Mouse (Mus musculus) heart, embryonic 10.5 days (tissue): ENCODE data around the gene Flnc. TPM values are rescaled to one million over a fixed set of nuclear protein-coding genes. Genes with fewer than 3 reads are reported as not detected.
A peak's percentile ranks its signal among the peaks of the same experiment; 100 is the strongest.

Experiments
- DNase-seq: peaks from one replicate; pipeline ENCODE4 v3.0.0-alpha.2; 2017; ENCODE audit warnings: low spot score
- H3K27ac ChIP-seq: fragments of 300-500 bp; sonication (generic); 2 replicates; pipeline ENCODE4 v1.5.1; 2016; ENCODE audit warnings: mild to moderate bottlenecking
- H3K27me3 ChIP-seq: fragments of 300-500 bp; sonication (generic); 2 replicates; pipeline ENCODE4 v1.6.1; 2016; ENCODE audit warnings: mild to moderate bottlenecking; ENCODE audit not compliant: poor library complexity, insufficient read depth, severe bottlenecking
- H3K36me3 ChIP-seq: fragments of 300-500 bp; sonication (generic); 2 replicates; pipeline ENCODE4 v1.6.1; 2016; ENCODE audit warnings: mild to moderate bottlenecking, moderate library complexity
- H3K4me1 ChIP-seq: fragments of 300-500 bp; sonication (generic); 2 replicates; pipeline ENCODE4 v1.6.1; 2016; ENCODE audit warnings: mild to moderate bottlenecking
- H3K4me3 ChIP-seq: fragments of 300-500 bp; sonication (generic); 2 replicates; pipeline ENCODE4 v1.5.1; 2016; ENCODE audit warnings: mild to moderate bottlenecking, moderate library complexity
- H3K9me3 ChIP-seq: fragments of 300-500 bp; sonication (generic); 2 replicates; pipeline ENCODE4 v1.6.1; 2016; ENCODE audit warnings: mild to moderate bottlenecking, moderate library complexity
- WGBS: fragments of 180-500 bp; shearing (Covaris S2); methylation state at CpG from one replicate; pipeline ENCODE4 v1.1.7; 2016; 5-methylcytosine and 5-hydroxymethylcytosine counted together
- polyA plus RNA-seq: library from polyadenylated mRNA; unstranded; fragments of >200 nt; fragmentation: Nextera tagmentation; extraction: Ambion mirVana; gene quantifications from 2 replicates; pipeline ENCODE4 v1.2.1, GENCODE M21; 2016

Flnc gene
- polyA plus RNA-seq, 1 experiment from 2014 or later: 40.2 TPM

DNA sequence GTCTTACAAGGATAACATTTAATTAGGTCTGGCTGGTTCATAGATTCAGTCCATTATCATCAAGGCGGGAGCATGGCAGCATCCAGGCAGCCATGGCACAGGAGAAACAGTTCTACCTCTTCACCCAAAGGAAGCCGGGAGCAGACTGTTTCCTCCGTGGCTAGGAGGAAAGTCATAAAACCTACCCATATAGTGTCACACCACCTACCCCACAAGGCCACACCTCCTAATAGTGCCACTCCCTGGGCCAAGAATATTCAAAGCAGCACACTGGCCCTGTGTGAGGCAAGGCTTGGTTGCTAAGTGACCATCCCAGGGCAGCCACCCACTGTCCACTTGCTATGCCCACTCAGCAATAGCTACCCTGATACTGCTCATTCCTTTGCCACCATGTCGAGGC lies 38.1 kb downstream of the Flnc start, which contains the start of gene Atp6v1fnb:
Gene Atp6v1fnb (plus strand): TSS at position 301 of the 400 bp plus-strand sequence.
- no peaks in the 10 kb centered on the region for H3K9me3 ChIP-seq
- no peak within 1 kb of the TSS for H3K4me3 ChIP-seq
- no peak within 1 kb of the TSS for H3K27ac ChIP-seq
- no peaks in the 10 kb centered on the region; the same call in 1 of the 2 replicates for H3K27me3 ChIP-seq
- 95% methylated on average over 4 of the region's 4 CpGs for WGBS
- peaks cover 31% of the 10 kb centered on the region for H3K4me1 ChIP-seq
- no peak for DNase-seq
- peaks cover 25% of the 10 kb centered on the region for H3K36me3 ChIP-seq

DNA sequence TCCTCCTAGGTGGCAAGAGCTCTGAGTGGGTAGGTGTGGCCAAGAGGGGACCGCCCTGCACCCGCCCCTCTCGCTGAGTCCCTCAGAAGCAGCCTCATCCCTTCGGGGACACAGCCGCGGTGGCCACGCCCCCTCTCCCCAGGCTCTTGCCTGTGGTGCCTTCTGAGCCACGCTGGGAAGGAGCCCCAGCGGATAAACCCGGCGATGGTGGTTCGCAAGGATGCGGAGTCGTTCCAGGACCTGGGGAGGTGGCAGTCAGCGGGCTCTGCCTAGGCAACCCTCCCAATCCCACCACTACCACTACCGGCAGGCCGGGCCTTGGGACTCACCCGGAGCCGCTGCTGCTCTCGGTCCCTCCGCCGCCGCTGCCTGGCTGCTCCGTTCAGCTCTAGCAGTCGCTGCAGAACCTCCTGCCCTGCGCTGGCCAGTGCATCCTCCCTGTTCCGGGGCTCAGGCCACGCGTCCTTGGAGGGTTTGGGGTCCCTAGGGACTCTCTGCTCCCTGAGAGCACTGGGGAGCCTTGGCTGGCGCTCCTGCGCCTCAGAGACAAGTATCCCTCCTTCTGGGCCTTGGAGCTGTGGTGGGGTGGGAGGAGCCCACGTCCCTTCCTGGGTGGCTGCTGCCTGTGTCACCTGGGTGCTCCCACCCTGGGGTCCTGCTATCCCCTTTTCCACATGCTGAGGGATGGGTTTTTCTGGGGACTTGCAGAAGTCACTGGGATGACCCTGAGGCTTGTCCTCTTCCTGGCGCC lies 41.1 kb downstream of the Flnc start:
- Histone ChIP-seq H3K36me3 (peaks cover 25% of the 10 kb centered on the region), H3K27ac (peak overlapping the region; percentile 76)

DNA sequence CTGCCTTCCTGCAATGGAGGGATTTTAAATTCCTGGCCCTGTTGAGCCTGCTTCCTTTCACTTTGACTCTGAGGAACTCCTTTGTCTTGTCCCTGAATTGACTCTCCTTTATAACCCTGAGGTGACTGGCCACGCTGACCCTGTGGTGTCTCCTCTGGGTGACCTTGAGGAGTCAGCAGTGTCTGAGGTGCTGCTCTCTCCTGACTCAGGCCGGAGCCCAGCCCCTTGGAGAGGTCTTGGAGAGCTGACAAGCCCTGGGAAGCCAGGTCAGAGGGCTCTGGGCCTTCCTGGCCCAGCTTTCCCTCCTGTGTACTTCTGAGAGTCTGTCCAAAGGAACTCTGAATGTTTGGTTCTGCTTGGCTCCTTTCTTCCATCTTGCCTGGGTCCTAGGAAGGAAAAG lies 41.7 kb downstream of the Flnc start:
- Histone ChIP-seq H3K9me3 (no peaks in the 10 kb centered on the region), H3K27me3 (peaks cover 22% of the 10 kb centered on the region), H3K36me3 (peaks cover 23% of the 10 kb centered on the region), H3K27ac (peak overlapping the region; percentile 76), H3K4me1 (peaks cover 20% of the 10 kb centered on the region), H3K4me3 (peak overlapping the region; percentile 66)
- DNase-seq: no peak
- WGBS: 42% methylated on average over 2 of the region's 2 CpGs

More for the DNA sequence above, 41.1 kb downstream of the Flnc start:
- Histone ChIP-seq H3K4me3 (peak overlapping the region; percentile 66), H3K4me1 (peaks cover 21% of the 10 kb centered on the region), H3K9me3 (no peaks in the 10 kb centered on the region), H3K27me3 (peaks cover 22% of the 10 kb centered on the region)
- DNase-seq: peak; percentile 95
- WGBS: 3% methylated on average over 33 of the region's 33 CpGs

DNA sequence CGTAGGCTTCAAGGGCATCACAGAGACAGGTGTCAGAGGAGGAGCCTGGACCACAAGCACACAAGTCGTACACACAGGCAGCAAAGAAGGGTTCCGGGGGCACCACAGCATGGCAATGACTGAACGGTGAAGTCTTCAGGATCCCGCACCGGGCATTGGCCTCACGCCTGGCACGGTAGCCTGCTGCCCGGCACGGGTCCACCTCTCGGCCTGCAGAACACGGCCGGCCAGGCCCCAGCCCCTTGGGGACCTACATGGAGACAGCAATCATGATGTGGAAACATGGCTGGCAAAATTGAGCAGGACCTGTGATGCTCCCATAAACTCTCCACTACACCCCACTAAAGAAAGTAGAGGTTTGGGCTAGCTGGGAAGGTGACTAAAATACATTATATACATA lies 49.6 kb downstream of the Flnc start:
- WGBS: 90% methylated on average over 13 of the region's 13 CpGs
- Histone ChIP-seq H3K36me3 (peaks cover 12% of the 10 kb centered on the region; the same call in 1 of the 2 replicates), H3K27ac (no peak overlapping the region), H3K4me3 (no peak overlapping the region), H3K27me3 (peaks cover 45% of the 10 kb centered on the region), H3K9me3 (no peaks in the 10 kb centered on the region), H3K4me1 (peaks cover 11% of the 10 kb centered on the region)
- no peak for DNase-seq

DNA sequence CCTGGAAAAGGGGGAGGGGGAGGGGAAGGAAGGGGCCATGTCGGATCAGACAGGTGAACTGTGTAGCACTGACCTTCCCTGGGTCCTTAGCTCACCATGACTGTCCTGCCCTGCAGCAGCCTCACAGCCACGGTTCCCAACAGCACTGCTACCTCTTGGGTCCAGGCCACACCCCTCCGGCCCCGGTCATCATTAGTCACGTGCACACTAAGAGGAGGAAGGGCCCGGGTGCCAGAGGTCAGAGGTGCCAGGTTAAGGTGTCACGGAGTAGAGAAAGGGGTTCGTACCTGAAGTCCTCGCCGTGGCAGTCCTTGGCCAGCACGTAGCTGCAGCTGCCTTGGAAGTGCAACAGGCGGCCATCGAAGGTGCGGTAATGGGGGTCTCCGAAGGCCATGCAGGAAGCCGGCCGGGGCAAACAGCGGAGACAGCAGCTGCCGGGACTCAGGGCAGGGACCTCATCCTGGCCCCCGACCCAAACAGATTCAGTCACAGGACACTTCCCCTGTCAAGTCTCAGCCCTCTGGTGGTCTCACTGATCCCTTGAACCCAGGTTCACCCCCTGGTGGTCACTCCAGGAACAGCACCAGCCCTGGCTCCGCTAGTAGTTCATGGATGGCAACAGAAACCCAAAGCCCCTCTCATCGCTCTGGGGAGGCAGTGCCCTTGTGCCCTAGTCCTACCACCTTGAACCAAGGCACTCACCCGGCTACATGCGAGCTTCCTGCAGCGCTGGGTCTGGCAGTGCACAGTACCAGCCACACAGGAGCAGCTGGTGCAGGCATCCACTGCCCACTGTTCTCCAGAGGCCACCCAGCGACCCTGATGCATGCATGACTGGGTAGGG lies 51.9 kb downstream of the Flnc start:
- peak overlapping the region; percentile 60 for H3K4me3 ChIP-seq
- no peaks in the 10 kb centered on the region for H3K9me3 ChIP-seq
- 5% methylated on average over 26 of the region's 26 CpGs for WGBS
- H3K27ac ChIP-seq: peak overlapping the region; percentile 75; the same call in 1 of the 2 replicates
- peaks cover 12% of the 10 kb centered on the region; the same call in 1 of the 2 replicates for H3K36me3 ChIP-seq
- H3K27me3 ChIP-seq: peaks cover 42% of the 10 kb centered on the region
- DNase-seq: peak; percentile 93
- H3K4me1 ChIP-seq: peaks cover 11% of the 10 kb centered on the region; the same call in 1 of the 2 replicates

DNA sequence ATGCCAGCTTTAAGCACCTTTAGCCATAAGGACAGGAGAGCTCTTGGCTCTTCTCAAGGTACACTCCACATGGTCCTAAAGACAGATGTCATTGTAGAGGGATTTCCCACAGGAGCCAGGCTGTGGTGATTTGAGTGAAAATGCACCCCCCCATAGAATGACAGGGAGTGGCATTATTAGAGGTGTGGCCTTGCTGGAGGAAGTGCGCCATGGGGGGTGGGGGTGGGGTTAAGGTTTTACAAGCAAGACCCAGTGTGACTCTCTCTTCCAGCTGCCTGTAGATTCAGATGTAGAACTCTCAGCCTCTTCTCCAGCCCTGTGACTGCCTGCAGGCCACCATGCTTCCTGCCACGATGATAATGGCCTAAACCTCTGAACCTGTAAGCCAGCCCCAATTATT lies 52.9 kb downstream of the Flnc start:
- Histone ChIP-seq H3K4me1 (peaks cover 11% of the 10 kb centered on the region; the same call in 1 of the 2 replicates), H3K9me3 (no peaks in the 10 kb centered on the region), H3K27ac (no peak overlapping the region), H3K4me3 (no peak overlapping the region), H3K36me3 (peaks cover 12% of the 10 kb centered on the region; the same call in 1 of the 2 replicates), H3K27me3 (peaks cover 53% of the 10 kb centered on the region)
- no peak for DNase-seq
- WGBS: 39% methylated on average over 2 of the region's 2 CpGs

DNA sequence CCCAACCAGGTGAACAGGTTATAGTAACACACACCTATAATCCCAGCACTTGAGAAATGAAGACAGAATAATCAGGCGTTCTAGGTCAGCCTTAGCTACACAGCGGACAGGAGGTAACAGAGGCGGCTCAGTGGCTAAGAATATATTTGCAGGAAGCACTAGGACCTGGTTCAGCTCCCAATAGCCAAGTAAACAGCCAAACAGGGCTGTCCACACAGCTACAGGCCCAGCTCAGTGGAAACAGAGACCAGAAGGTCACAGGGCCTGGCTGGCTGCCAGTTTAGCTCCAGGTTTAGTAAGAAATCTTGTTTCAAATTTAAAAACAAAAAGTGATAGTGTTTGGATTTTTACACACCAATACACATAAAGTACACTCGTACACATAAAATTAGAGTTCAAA lies 61.0 kb downstream of the Flnc start:
- Histone ChIP-seq H3K27me3 (peaks cover 85% of the 10 kb centered on the region), H3K4me3 (no peak overlapping the region), H3K4me1 (peaks cover 12% of the 10 kb centered on the region), H3K9me3 (no peaks in the 10 kb centered on the region), H3K36me3 (peaks cover 34% of the 10 kb centered on the region), H3K27ac (no peak overlapping the region)
- 76% methylated on average over 4 of the region's 4 CpGs for WGBS
- DNase-seq: no peak

DNA sequence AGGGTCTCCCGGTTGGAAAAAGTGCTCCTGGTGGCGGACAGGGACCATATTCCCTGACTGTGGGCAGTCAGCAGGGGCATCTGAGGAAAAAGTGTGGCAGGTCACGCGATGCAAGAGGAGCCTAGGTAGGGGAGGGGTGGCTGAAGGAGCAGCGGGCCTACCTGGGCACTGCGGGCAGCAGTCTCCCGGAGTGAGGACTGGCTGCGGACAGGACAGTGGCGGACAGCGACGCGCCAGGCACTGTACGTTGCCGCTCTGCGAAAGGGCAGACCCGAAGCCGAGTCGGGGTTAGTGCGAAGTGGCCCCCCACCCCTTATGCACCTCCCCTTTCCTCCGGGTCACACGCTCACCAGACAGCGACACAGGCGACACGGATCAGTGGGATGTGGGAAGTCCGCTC lies 63.2 kb downstream of the Flnc start:
- H3K27ac ChIP-seq: no peak overlapping the region
- 14% methylated on average over 25 of the region's 25 CpGs for WGBS
- no peak for DNase-seq
- H3K27me3 ChIP-seq: peaks cover 69% of the 10 kb centered on the region
- peak overlapping the region; percentile 20 for H3K4me3 ChIP-seq
- H3K9me3 ChIP-seq: no peaks in the 10 kb centered on the region
- H3K36me3 ChIP-seq: peaks cover 40% of the 10 kb centered on the region
- peaks cover 15% of the 10 kb centered on the region for H3K4me1 ChIP-seq

DNA sequence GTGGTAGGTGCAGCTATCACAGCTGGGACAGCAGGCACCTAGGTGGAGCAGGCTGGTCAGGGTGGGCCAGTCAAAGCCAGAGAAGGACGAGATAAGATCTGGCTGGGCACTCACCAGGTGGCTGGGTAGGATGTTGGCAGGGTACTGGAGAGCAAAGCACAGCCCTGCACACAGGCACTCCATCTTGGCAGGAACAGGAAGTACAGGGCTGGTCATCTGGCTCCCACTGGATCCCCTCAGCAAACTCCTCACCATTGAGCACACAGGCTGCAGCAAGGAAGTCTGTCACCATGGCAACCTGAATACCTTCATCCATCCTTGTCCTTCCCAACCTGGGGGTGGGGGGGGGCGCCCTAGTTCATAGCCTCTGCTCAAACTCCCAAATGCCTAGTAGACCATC lies 64.7 kb downstream of the Flnc start:
- no peak overlapping the region for H3K4me3 ChIP-seq
- no peak overlapping the region for H3K27ac ChIP-seq
- 47% methylated on average over 2 of the region's 2 CpGs for WGBS
- no peak for DNase-seq
- peaks cover 56% of the 10 kb centered on the region for H3K27me3 ChIP-seq
- H3K4me1 ChIP-seq: peaks cover 16% of the 10 kb centered on the region
- peaks cover 38% of the 10 kb centered on the region for H3K36me3 ChIP-seq
- H3K9me3 ChIP-seq: no peaks in the 10 kb centered on the region

DNA sequence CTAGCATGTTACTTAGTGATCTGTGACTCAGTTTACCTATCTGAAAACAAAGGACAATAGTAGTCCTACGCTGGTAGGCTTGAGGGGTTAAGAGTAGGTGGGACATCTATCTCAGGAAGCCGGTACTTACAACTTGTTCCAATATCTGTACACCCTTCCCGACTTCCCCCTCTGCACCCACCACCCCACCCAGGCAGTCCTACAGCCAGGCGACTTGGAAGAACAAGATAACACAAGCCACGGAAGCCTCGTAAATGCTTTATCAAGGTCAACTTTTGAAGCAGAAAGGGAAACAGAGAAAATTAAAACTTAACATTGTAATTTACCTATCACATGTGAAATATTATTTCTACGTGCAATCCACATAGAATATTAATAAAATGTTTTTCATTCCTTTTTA lies 67.1 kb downstream of the Flnc start:
- peaks cover 35% of the 10 kb centered on the region for H3K36me3 ChIP-seq

DNA sequence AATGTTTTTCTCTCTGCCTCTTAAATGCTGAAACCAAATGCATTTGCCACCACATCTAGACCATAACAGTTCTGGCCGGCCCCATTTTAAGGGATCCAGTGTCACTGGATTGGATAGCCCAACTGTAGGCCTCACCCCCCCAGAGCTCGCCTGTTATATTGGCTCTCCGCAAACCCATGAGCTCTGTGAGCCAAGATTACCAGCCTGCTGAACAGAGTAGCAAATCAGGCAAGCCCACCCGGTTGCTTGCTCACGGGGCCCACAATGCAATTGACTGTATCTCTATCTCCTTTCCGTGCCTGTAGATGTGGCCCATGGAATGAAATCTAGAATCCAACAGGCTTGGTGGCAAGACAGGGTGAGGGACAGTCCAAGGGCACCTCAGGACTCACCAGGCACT lies 67.8 kb downstream of the Flnc start:
- no peak for DNase-seq
- Histone ChIP-seq H3K36me3 (peaks cover 32% of the 10 kb centered on the region), H3K27me3 (peaks cover 48% of the 10 kb centered on the region), H3K27ac (no peak overlapping the region; the same call in 1 of the 2 replicates), H3K9me3 (no peaks in the 10 kb centered on the region), H3K4me1 (peaks cover 18% of the 10 kb centered on the region), H3K4me3 (no peak overlapping the region)
- WGBS: 80% methylated on average over 6 of the region's 6 CpGs

More for the DNA sequence above, 67.1 kb downstream of the Flnc start:
- no peak for DNase-seq
- no peak overlapping the region for H3K4me3 ChIP-seq
- WGBS: 72% methylated on average over 7 of the region's 7 CpGs
- peaks cover 50% of the 10 kb centered on the region for H3K27me3 ChIP-seq
- H3K27ac ChIP-seq: no peak overlapping the region
- no peaks in the 10 kb centered on the region for H3K9me3 ChIP-seq
- H3K4me1 ChIP-seq: peaks cover 18% of the 10 kb centered on the region

DNA sequence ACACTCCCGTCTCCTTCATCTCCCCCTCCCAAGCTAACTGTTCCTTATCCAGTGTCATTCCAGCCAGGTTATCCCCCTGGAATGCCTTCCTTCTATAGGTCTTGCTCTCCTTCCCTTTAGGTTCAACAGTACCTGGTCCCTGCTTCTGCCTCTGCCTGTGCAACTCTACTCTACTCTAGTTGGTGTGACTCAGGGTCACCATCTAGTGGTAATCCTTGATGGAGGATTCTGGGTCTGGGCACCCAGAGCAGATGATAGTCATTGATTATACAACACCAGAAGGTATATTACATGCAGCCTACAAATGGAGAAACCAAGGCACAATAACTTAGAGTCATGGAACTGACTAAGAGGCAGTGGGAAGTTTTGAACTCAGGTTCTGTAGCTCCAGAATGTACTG lies 68.5 kb downstream of the Flnc start:
- H3K4me1 ChIP-seq: peaks cover 18% of the 10 kb centered on the region
- 86% methylated on average over 1 of the region's 1 CpGs for WGBS
- no peak overlapping the region for H3K4me3 ChIP-seq
- H3K27me3 ChIP-seq: peaks cover 48% of the 10 kb centered on the region
- H3K27ac ChIP-seq: no peak overlapping the region
- H3K36me3 ChIP-seq: peaks cover 26% of the 10 kb centered on the region
- DNase-seq: no peak
- H3K9me3 ChIP-seq: no peaks in the 10 kb centered on the region

DNA sequence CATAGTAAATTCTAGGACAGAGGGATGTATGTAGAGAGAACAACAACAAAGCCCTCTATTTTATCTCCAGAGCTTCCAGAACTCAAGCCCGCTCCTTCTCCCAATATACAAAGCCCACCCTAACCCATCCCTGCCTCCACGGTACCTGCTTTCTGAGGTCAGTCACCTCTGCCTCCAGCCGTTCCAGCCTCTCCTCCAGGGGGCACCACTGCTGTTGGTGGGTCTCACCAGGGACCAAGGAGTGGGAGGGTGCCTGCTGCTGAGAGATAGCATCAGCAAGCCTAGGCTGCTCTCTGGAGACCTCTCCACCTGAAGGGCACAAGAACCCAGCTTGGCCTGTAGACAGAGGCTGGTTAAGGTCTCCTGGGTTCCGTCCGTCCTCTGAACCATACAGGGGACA lies 72.4 kb downstream of the Flnc start:
- Histone ChIP-seq H3K27me3 (peaks cover 50% of the 10 kb centered on the region), H3K27ac (no peak overlapping the region), H3K4me1 (peaks cover 44% of the 10 kb centered on the region), H3K36me3 (peaks cover 9% of the 10 kb centered on the region; the same call in 1 of the 2 replicates), H3K9me3 (no peaks in the 10 kb centered on the region), H3K4me3 (no peak overlapping the region)
- no peak for DNase-seq
- WGBS: 90% methylated on average over 5 of the region's 5 CpGs
